Mouse (Mus musculus): ENCODE data around the gene Edn2. TPM values are rescaled to one million over a fixed set of nuclear protein-coding genes. Genes with fewer than 3 reads are reported as not detected.

Gene Edn2
- polyA plus RNA-seq, 1 experiment from 2014 or later, result 0.38 TPM

GRCm38 (mm10) chr4:120212080-120212479 is 51.1 kb downstream of the Edn2 start:
- no peaks in the 10 kb centered on the region for H3K27me3 ChIP-seq (replicated peaks; ENCODE audit: control insufficient read depth, insufficient read depth, low read length)
- H3K4me3 ChIP-seq (replicated peaks; ENCODE audit: low read length), result no peak overlapping the region
- H3K27ac ChIP-seq (ENCODE audit: low read length), result no peak overlapping the region
- no peak overlapping the region for H3K9ac ChIP-seq (replicated peaks; ENCODE audit: low read depth, low read length)
- WGBS, result 58% methylated on average over 6 of the region's 6 CpGs
- no peaks in the 10 kb centered on the region for H3K9me3 ChIP-seq (ENCODE audit: control insufficient read depth, low read length)
- H3K36me3 ChIP-seq (ENCODE audit: control insufficient read depth, insufficient read depth), result no peaks in the 10 kb centered on the region
- no peak for ATAC-seq
- peaks cover 4% of the 10 kb centered on the region; the same call in 1 of the 2 replicates for H3K4me1 ChIP-seq (replicated peaks; ENCODE audit: control insufficient read depth, insufficient read depth, low read length)
- H3K4me2 ChIP-seq (ENCODE audit: low read length), result no peak overlapping the region

- Histone ChIP-seq H3K9ac (replicated peaks; ENCODE audit: low read depth, low read length) (no peak overlapping the region), H3K4me2 (ENCODE audit: low read length) (no peak overlapping the region), H3K4me1 (replicated peaks; ENCODE audit: control insufficient read depth, insufficient read depth, low read length) (peaks cover 4% of the 10 kb centered on the region; the same call in 1 of the 2 replicates), H3K27ac (ENCODE audit: low read length) (no peak overlapping the region), H3K27me3 (replicated peaks; ENCODE audit: control insufficient read depth, insufficient read depth, low read length) (no peaks in the 10 kb centered on the region), H3K9me3 (ENCODE audit: control insufficient read depth, low read length) (no peaks in the 10 kb centered on the region), H3K36me3 (ENCODE audit: control insufficient read depth, insufficient read depth) (no peaks in the 10 kb centered on the region), H3K4me3 (replicated peaks; ENCODE audit: low read length) (no peak overlapping the region)
- ATAC-seq, result no peak
- WGBS, result 38% methylated on average over 3 of the region's 3 CpGs
Measured at GRCm38 (mm10) chr4:120212812-120213211, 51.8 kb downstream of the Edn2 start.

- Histone ChIP-seq H3K36me3 (ENCODE audit: control insufficient read depth, insufficient read depth) (no peaks in the 10 kb centered on the region), H3K27me3 (replicated peaks; ENCODE audit: control insufficient read depth, insufficient read depth, low read length) (no peaks in the 10 kb centered on the region), H3K9me3 (ENCODE audit: control insufficient read depth, low read length) (no peaks in the 10 kb centered on the region), H3K4me2 (ENCODE audit: low read length) (0 out of 2 replicates have a peak overlapping the region, but pooled peaks have one; percentile 10), H3K9ac (replicated peaks; ENCODE audit: low read depth, low read length) (no peak overlapping the region), H3K4me1 (replicated peaks; ENCODE audit: control insufficient read depth, insufficient read depth, low read length) (peaks cover 11% of the 10 kb centered on the region; the same call in 1 of the 2 replicates), H3K4me3 (replicated peaks; ENCODE audit: low read length) (no peak overlapping the region), H3K27ac (ENCODE audit: low read length) (no peak overlapping the region)
- ATAC-seq, result peak; percentile 56
- WGBS, result 23% methylated on average over 10 of the region's 10 CpGs
Measured at GRCm38 (mm10) chr4:120215915-120216591, 55.0 kb downstream of the Edn2 start.

- ATAC-seq, result no peak
Measured at GRCm38 (mm10) chr4:120216883-120217282, 55.9 kb downstream of the Edn2 start.

More at GRCm38 (mm10) chr4:120216883-120217282, 55.9 kb downstream of the Edn2 start:
- no peak overlapping the region for H3K27ac ChIP-seq (ENCODE audit: low read length)
- no peak overlapping the region for H3K9ac ChIP-seq (replicated peaks; ENCODE audit: low read depth, low read length)
- no peaks in the 10 kb centered on the region for H3K36me3 ChIP-seq (ENCODE audit: control insufficient read depth, insufficient read depth)
- peaks cover 16% of the 10 kb centered on the region for H3K4me1 ChIP-seq (replicated peaks; ENCODE audit: control insufficient read depth, insufficient read depth, low read length)
- H3K4me3 ChIP-seq (replicated peaks; ENCODE audit: low read length), result no peak overlapping the region
- H3K9me3 ChIP-seq (ENCODE audit: control insufficient read depth, low read length), result no peaks in the 10 kb centered on the region
- H3K4me2 ChIP-seq (ENCODE audit: low read length), result no peak overlapping the region
- no peaks in the 10 kb centered on the region for H3K27me3 ChIP-seq (replicated peaks; ENCODE audit: control insufficient read depth, insufficient read depth, low read length)

Other genes starting within 250 kb of the Edn2 start
- not detected in 2 replicates for gene AL607142.1, start 96.2 kb upstream of the Edn2 start, polyA plus RNA-seq (2015; fragmentation: Nextera tagmentation; extraction: Ambion mirVana)
- gene Foxo6, start 126.1 kb downstream of the Edn2 start, polyA plus RNA-seq (2015; fragmentation: Nextera tagmentation; extraction: Ambion mirVana), result 3.6 and 3.7 TPM in 2 replicates
- 75.5 and 80.2 TPM in 2 replicates for gene Scmh1, start 244.1 kb downstream of the Edn2 start, polyA plus RNA-seq (2015; fragmentation: Nextera tagmentation; extraction: Ambion mirVana)